Mouse (Mus musculus): Measurements from ENCODE around the gene Cdh19.

The Cdh19 gene

GRCm38 (mm10) chr1:110977484-110977883 lies at the start of gene Cdh19:
Cdh19 (minus strand) TSS chr1:110977584.
- CTCF ChIA-PET = no interaction called here

- CTCF ChIA-PET = no interaction called here
These were observed 43.2 kb upstream of the Cdh19 start for GRCm38 (mm10) chr1:111020434-111021060.

- CTCF ChIA-PET = no interaction called here
These were observed 40.3 kb upstream of the Cdh19 start for GRCm38 (mm10) chr1:111017640-111018039.

- CTCF ChIA-PET = no interaction called here
These were observed 12.4 kb upstream of the Cdh19 start for GRCm38 (mm10) chr1:110989824-110990223.

- CTCF ChIA-PET = no interaction called here
These were observed 8.2 kb downstream of the Cdh19 start for GRCm38 (mm10) chr1:110969201-110969600.

- CTCF ChIA-PET = no interaction called here
These were observed 67.6 kb downstream of the Cdh19 start for GRCm38 (mm10) chr1:110909752-110910151.

GRCm38 (mm10) chr1:110909218-110909617 lies 68.2 kb downstream of the Cdh19 start:
- CTCF ChIA-PET = no interaction called here

GRCm38 (mm10) chr1:110904266-110904665 lies 73.1 kb downstream of the Cdh19 start:
- CTCF ChIA-PET = no interaction called here

Data from spleen, embryonic (tissue).